Mouse (Mus musculus): ENCODE data around the gene Kng1. TPM values are rescaled to one million over a fixed set of nuclear protein-coding genes. Genes with fewer than 3 reads are reported as not detected.

Gene Kng1
- polyA plus RNA-seq, 1 experiment from 2014 or later = 0.10 TPM

DNA sequence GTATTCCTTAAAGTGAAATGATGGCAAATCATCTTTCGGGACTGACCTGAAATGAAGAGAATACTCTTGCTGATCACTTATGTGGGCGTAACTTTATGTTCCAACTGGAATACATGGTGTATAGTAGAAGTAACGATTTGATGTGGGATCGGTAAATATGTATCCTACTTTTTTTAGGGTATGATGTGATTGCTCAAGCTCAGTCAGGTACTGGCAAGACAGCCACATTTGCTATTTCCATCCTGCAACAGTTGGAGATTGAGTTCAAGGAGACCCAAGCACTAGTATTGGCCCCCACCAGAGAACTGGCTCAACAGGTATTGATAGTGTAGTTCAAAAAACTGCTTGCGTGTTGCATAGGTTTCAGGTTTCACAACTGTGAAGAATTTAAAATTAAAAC lies 51.3 kb downstream of the Kng1 start:
- Histone ChIP-seq H3K4me3 (ENCODE audit: low read length) (peak overlapping the region; percentile 97), H3K27ac (ENCODE audit: low read depth, low read length) (no peak overlapping the region), H3K9ac (ENCODE audit: low read depth, low read length) (peak overlapping the region; percentile 91), H3K4me1 (ENCODE audit: control insufficient read depth, insufficient read depth, low read depth, low read length) (peaks cover 36% of the 10 kb centered on the region), H3K9me3 (ENCODE audit: control insufficient read depth, low read length) (no peaks in the 10 kb centered on the region), H3K27me3 (replicated peaks; ENCODE audit: control insufficient read depth, insufficient read depth, low read length) (no peaks in the 10 kb centered on the region), H3K4me2 (ENCODE audit: low read length) (peak overlapping the region; percentile 73), H3K36me3 (ENCODE audit: control insufficient read depth, insufficient read depth, low read length) (peaks cover 26% of the 10 kb centered on the region)
- ATAC-seq = no peak
- WGBS = 4% methylated on average over 5 of the region's 5 CpGs

DNA sequence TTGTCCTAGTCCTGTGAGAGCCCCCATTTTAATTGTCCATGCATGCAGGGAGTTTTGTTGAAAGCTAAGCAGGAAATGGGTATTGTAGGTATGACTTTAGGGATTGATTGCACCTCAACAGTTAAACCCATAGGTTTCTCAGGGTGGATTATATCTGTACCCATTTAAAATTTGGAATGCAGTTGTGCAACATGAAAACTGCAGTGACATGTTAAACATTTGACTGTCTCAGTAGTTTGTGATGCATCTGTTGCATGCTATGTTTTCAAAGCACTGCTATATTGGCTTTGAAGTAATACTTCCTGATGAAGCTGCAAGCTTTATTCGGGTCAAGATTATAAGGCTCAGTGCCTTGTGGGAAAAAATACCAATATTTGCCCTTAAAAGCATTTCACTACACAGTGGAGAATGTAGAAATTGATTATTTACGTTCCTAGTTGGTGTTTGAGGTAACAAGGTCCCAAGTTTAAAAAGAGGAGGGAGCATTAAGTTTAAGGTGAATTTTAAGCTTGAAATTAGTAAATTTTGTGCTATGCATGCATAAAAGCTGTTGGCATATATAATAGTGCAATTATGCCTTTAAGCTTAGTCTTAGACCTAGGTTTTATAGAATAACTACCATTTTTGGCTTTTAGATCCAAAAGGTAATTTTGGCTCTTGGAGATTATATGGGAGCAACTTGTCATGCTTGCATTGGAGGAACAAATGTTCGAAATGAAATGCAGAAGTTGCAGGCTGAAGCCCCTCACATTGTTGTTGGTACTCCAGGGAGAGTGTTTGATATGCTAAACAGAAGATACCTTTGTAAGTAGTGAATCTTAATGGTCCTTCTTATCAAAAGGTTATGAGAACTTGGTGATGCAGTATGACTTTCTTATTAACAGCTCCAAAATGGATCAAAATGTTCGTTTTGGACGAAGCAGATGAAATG lies 52.0 kb downstream of the Kng1 start:
- peak overlapping the region; percentile 73 for H3K4me2 ChIP-seq (ENCODE audit: low read length)
- H3K27ac ChIP-seq (ENCODE audit: low read depth, low read length) = no peak overlapping the region
- H3K9ac ChIP-seq (ENCODE audit: low read depth, low read length) = peak overlapping the region; percentile 91
- H3K27me3 ChIP-seq (replicated peaks; ENCODE audit: control insufficient read depth, insufficient read depth, low read length) = no peaks in the 10 kb centered on the region
- peaks cover 36% of the 10 kb centered on the region for H3K4me1 ChIP-seq (ENCODE audit: control insufficient read depth, insufficient read depth, low read depth, low read length)
- peaks cover 32% of the 10 kb centered on the region for H3K36me3 ChIP-seq (ENCODE audit: control insufficient read depth, insufficient read depth, low read length)
- no peaks in the 10 kb centered on the region for H3K9me3 ChIP-seq (ENCODE audit: control insufficient read depth, low read length)
- peak overlapping the region; percentile 97 for H3K4me3 ChIP-seq (ENCODE audit: low read length)
- ATAC-seq = no peak
- 60% methylated on average over 5 of the region's 5 CpGs for WGBS

DNA sequence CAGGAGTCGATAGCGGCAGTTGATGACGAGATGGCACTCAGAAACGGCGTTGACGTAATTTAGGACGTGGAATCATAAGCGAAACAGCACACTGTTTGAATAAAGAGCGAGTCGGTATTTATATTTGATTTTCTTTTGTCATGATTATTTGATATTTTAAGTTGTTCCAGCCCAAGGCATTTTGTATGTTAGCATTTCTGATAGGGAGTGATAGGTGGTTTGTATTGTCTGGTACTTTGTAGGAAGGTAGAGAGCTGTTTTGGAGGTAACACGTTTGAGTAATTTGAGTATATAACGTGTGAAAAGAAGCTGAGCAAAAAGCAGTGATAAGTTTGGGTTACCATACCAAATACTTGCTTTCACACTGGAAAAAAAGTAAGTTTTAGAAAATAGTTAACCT lies 54.7 kb downstream of the Kng1 start:
- Histone ChIP-seq H3K9ac (ENCODE audit: low read depth, low read length) (no peak overlapping the region), H3K9me3 (ENCODE audit: control insufficient read depth, low read length) (no peaks in the 10 kb centered on the region), H3K27me3 (replicated peaks; ENCODE audit: control insufficient read depth, insufficient read depth, low read length) (no peaks in the 10 kb centered on the region), H3K36me3 (ENCODE audit: control insufficient read depth, insufficient read depth, low read length) (peaks cover 43% of the 10 kb centered on the region), H3K4me3 (ENCODE audit: low read length) (no peak overlapping the region), H3K4me1 (ENCODE audit: control insufficient read depth, insufficient read depth, low read depth, low read length) (peaks cover 36% of the 10 kb centered on the region), H3K4me2 (ENCODE audit: low read length) (no peak overlapping the region), H3K27ac (ENCODE audit: low read depth, low read length) (no peak overlapping the region)
- 83% methylated on average over 12 of the region's 12 CpGs for WGBS
- ATAC-seq = no peak

DNA sequence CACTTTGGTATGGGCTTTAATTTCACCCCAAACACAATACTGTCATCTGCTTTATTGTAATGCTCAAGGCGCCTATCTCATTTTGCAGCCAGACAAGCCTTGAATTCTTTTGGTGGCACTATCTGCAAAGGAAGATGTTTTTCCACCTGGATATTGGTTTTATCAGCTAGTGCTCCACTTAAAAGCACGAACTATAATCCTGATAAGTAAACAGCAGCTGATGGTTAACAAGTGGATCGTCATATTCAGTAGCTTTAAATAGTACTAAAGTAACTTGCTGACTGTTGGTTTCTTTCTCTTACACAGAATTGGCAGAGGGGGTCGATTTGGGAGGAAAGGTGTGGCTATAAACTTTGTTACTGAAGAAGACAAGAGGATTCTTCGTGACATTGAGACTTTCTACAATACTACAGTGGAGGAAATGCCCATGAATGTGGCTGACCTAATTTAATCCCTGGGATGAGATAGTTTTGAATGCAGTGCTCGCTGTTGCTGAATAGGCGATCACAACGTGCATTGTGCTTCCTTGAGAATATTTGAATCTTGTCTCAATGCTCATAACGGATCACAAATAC lies 55.3 kb downstream of the Kng1 start:
- Histone ChIP-seq H3K36me3 (ENCODE audit: control insufficient read depth, insufficient read depth, low read length) (peaks cover 43% of the 10 kb centered on the region), H3K27ac (ENCODE audit: low read depth, low read length) (no peak overlapping the region), H3K4me3 (ENCODE audit: low read length) (no peak overlapping the region), H3K4me1 (ENCODE audit: control insufficient read depth, insufficient read depth, low read depth, low read length) (peaks cover 36% of the 10 kb centered on the region), H3K4me2 (ENCODE audit: low read length) (no peak overlapping the region), H3K9me3 (ENCODE audit: control insufficient read depth, low read length) (no peaks in the 10 kb centered on the region), H3K9ac (ENCODE audit: low read depth, low read length) (no peak overlapping the region), H3K27me3 (replicated peaks; ENCODE audit: control insufficient read depth, insufficient read depth, low read length) (no peaks in the 10 kb centered on the region)
- ATAC-seq = no peak
- WGBS = 54% methylated on average over 9 of the region's 9 CpGs

DNA sequence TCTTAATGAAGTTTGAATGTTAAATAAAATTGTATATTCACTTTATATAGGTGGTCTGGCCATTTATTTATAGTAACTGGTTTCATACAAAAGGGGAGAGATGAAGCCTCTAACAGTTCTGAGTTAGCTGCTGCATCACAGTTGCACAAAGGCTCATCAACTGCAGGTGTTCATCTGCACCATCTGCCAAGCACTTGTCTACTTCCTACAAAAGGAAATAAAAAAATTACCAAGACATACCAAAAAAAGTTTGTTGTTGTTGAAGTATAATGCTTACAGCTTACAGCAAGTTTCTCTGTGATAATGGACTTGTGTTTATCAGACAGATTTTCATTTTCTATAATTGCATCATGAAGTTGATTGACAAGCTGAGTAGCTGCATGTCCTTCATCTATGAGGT lies 56.2 kb downstream of the Kng1 start:
- no peak overlapping the region for H3K9ac ChIP-seq (ENCODE audit: low read depth, low read length)
- H3K4me3 ChIP-seq (ENCODE audit: low read length) = no peak overlapping the region
- peaks cover 36% of the 10 kb centered on the region for H3K4me1 ChIP-seq (ENCODE audit: control insufficient read depth, insufficient read depth, low read depth, low read length)
- H3K27ac ChIP-seq (ENCODE audit: low read depth, low read length) = no peak overlapping the region
- no peak for ATAC-seq
- H3K4me2 ChIP-seq (ENCODE audit: low read length) = no peak overlapping the region
- no peaks in the 10 kb centered on the region for H3K9me3 ChIP-seq (ENCODE audit: control insufficient read depth, low read length)
- H3K27me3 ChIP-seq (replicated peaks; ENCODE audit: control insufficient read depth, insufficient read depth, low read length) = no peaks in the 10 kb centered on the region
- H3K36me3 ChIP-seq (ENCODE audit: control insufficient read depth, insufficient read depth, low read length) = peaks cover 41% of the 10 kb centered on the region

DNA sequence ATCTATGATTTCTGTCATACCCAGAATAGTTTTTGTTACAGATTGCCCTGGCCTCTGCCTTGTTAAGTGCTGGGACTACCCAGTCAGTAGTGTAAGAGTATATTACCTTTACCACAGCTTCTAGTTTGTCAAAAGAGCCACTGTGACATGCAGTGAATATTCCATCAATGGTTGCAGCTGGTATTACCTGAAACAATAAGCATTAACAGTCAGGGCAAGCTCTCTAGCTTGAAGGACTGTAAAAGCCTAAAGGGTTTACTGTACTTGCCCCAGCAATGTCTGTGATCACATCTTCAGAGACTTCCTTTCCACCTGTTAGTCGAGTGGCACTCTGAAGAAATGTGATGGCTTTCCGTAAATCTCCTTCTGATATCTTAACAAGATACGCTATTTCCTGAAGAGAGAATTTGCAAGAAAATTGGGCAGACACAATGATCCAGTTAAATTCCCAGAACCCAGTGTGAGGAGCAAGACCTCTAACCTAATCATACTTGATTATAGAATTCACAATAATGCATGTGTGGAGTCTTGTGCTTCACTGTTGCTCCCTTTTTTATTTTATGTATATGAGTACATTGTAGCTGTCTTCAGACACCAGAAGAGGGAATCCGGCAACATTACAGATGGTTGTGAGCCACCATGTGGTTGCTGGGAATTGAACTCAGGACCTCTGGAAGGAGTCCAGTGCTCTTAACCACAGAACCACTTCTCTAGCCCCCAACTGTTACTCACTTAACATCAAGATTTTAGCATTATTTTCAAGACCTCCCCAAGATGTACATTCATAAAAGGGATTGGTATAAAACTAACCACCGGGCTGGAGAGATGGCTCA lies 56.9 kb downstream of the Kng1 start:
- Histone ChIP-seq H3K27me3 (replicated peaks; ENCODE audit: control insufficient read depth, insufficient read depth, low read length) (no peaks in the 10 kb centered on the region), H3K4me2 (ENCODE audit: low read length) (no peak overlapping the region), H3K27ac (ENCODE audit: low read depth, low read length) (no peak overlapping the region), H3K9me3 (ENCODE audit: control insufficient read depth, low read length) (no peaks in the 10 kb centered on the region), H3K9ac (ENCODE audit: low read depth, low read length) (no peak overlapping the region), H3K4me3 (ENCODE audit: low read length) (no peak overlapping the region), H3K36me3 (ENCODE audit: control insufficient read depth, insufficient read depth, low read length) (peaks cover 38% of the 10 kb centered on the region), H3K4me1 (ENCODE audit: control insufficient read depth, insufficient read depth, low read depth, low read length) (peaks cover 32% of the 10 kb centered on the region)
- WGBS = 59% methylated on average over 5 of the region's 5 CpGs
- no peak for ATAC-seq

DNA sequence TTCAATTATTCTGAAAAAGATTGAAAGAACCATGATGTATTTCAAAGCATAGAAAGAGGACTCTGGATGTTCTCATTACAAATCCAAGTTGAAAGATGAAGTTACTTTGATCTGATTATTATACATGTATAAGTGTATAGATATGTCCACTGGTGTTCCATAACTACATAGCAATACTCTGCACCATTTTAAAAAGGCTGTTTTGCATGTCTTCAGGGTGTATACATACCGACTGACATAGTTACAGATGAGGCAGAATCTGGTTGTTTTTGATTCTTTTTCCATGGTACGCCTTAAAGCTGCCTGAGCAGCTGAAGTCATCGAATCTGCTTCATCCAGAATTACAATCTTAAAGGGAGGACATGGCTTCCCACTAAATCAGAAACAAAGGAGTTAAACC lies 57.8 kb downstream of the Kng1 start:
- Histone ChIP-seq H3K9me3 (ENCODE audit: control insufficient read depth, low read length) (no peaks in the 10 kb centered on the region), H3K27me3 (replicated peaks; ENCODE audit: control insufficient read depth, insufficient read depth, low read length) (no peaks in the 10 kb centered on the region), H3K27ac (ENCODE audit: low read depth, low read length) (no peak overlapping the region), H3K4me1 (ENCODE audit: control insufficient read depth, insufficient read depth, low read depth, low read length) (peaks cover 23% of the 10 kb centered on the region), H3K36me3 (ENCODE audit: control insufficient read depth, insufficient read depth, low read length) (peaks cover 40% of the 10 kb centered on the region), H3K4me3 (ENCODE audit: low read length) (no peak overlapping the region), H3K9ac (ENCODE audit: low read depth, low read length) (no peak overlapping the region), H3K4me2 (ENCODE audit: low read length) (no peak overlapping the region)
- ATAC-seq = no peak
- WGBS = 79% methylated on average over 3 of the region's 3 CpGs

DNA sequence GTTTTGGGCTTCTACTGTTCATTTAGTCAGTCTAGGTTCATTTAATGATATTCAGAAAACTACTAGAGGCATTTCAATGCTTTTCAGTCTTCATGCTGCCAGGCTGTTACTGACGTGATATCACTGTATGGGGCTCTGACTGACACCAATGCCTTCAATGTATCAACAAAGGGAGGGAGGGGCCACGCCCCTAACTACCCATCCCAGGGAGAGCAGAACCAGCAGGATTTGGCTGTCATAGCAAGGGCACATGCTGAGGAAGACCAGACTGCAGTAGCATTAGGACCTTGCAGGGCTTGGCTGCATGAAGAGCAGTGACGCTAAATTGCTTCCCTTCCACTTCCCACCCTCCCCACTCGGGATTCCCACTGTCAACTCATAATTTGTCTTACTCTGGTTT lies 59.5 kb downstream of the Kng1 start:
- H3K27me3 ChIP-seq (replicated peaks; ENCODE audit: control insufficient read depth, insufficient read depth, low read length) = no peaks in the 10 kb centered on the region
- no peak overlapping the region for H3K9ac ChIP-seq (ENCODE audit: low read depth, low read length)
- H3K4me3 ChIP-seq (ENCODE audit: low read length) = no peak overlapping the region
- no peak overlapping the region for H3K4me2 ChIP-seq (ENCODE audit: low read length)
- WGBS = 63% methylated on average over 4 of the region's 4 CpGs
- no peaks in the 10 kb centered on the region for H3K9me3 ChIP-seq (ENCODE audit: control insufficient read depth, low read length)
- H3K27ac ChIP-seq (ENCODE audit: low read depth, low read length) = no peak overlapping the region
- peaks cover 8% of the 10 kb centered on the region for H3K4me1 ChIP-seq (ENCODE audit: control insufficient read depth, insufficient read depth, low read depth, low read length)
- peaks cover 31% of the 10 kb centered on the region for H3K36me3 ChIP-seq (ENCODE audit: control insufficient read depth, insufficient read depth, low read length)
- ATAC-seq = no peak

DNA sequence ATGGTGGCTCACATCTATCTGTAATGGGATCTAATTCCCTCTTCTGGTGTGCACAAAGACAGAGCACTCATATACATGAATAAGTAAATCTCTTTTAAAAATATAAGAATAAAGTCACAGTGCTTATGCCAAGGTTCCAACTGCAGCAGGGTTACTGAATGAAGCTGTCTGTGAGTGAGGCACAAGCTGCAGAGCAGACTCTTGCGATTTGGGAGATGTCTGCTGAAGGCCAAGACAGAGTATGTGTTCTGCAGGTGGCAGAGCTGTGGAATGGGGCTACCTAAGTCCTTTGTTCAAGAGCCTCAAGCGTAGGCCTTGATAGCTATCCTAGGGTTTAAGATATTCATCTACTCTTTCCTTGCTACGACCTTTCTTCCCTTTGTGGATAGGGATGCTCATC lies 64.8 kb downstream of the Kng1 start:
- Histone ChIP-seq H3K27me3 (replicated peaks; ENCODE audit: control insufficient read depth, insufficient read depth, low read length) (no peaks in the 10 kb centered on the region), H3K36me3 (ENCODE audit: control insufficient read depth, insufficient read depth, low read length) (peaks cover 7% of the 10 kb centered on the region; the same call in 1 of the 2 replicates), H3K4me3 (ENCODE audit: low read length) (no peak overlapping the region), H3K4me1 (ENCODE audit: control insufficient read depth, insufficient read depth, low read depth, low read length) (peaks cover 9% of the 10 kb centered on the region), H3K9ac (ENCODE audit: low read depth, low read length) (no peak overlapping the region), H3K9me3 (ENCODE audit: control insufficient read depth, low read length) (no peaks in the 10 kb centered on the region), H3K4me2 (ENCODE audit: low read length) (no peak overlapping the region), H3K27ac (ENCODE audit: low read depth, low read length) (no peak overlapping the region)
- WGBS = 92% methylated on average over 3 of the region's 3 CpGs
- no peak for ATAC-seq
